Mouse (Mus musculus): ENCODE measurements around the gene Dexi. TPM values are rescaled to one million over a fixed set of nuclear protein-coding genes. Genes with fewer than 3 reads are reported as not detected.

Dexi gene
- polyA plus RNA-seq, 1 experiment from 2014 or later = 22.1 TPM

DNA sequence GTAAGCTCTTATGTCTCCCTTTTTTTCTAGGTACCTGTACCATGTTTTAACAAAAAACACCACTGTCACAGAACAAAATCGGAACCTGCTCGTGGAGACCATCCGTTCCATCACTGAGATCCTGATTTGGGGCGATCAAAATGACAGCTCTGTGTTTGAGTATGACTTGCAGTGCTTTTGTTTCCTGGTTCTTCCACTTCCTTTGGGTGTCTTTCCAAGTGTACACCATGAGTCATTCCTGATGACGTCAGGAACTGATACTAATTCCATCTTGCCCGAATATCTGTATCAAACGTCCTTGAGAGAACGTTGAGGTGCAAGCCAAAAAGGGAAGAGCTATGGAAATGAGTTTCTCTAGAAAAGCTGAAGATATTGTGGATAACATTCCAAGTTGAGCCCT is 17.1 kb upstream of the Dexi start:
- WGBS = 95% methylated on average over 8 of the region's 8 CpGs
- H3K27me3 ChIP-seq (ENCODE audit: insufficient read depth, poor library complexity, severe bottlenecking) = no peaks in the 10 kb centered on the region
- DNase-seq (ENCODE audit: low spot score) = no peak
- H3K4me3 ChIP-seq = no peak overlapping the region
- peaks cover 36% of the 10 kb centered on the region for H3K36me3 ChIP-seq
- H3K9me3 ChIP-seq = no peaks in the 10 kb centered on the region
- H3K4me1 ChIP-seq (replicated peaks) = no peaks in the 10 kb centered on the region
- no peak overlapping the region for H3K27ac ChIP-seq

DNA sequence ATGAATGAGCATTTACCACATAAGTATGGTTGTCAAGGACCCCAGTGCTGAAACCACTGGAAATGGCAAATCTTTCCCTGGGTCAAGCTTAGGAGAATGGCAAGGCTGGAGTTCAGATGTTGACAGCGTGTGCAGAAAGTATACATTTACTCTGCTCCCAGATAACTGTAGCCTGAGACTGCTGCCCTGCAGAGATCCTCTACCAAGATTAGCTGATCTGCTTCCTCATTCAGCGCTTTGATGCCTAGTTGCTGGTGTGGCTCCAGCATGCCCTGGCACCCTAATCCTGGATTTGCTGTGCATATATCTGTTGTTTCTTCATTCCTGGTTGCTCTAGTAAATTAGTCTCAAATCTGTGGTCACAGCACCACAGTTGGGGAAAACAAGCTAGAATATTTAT is 11.0 kb upstream of the Dexi start:
- WGBS = 93% methylated on average over 2 of the region's 2 CpGs
- no peak for DNase-seq (ENCODE audit: low spot score)
- Histone ChIP-seq H3K36me3 (no peaks in the 10 kb centered on the region), H3K9me3 (no peaks in the 10 kb centered on the region), H3K4me3 (no peak overlapping the region), H3K27me3 (ENCODE audit: insufficient read depth, poor library complexity, severe bottlenecking) (no peaks in the 10 kb centered on the region), H3K4me1 (replicated peaks) (no peaks in the 10 kb centered on the region), H3K27ac (no peak overlapping the region)

DNA sequence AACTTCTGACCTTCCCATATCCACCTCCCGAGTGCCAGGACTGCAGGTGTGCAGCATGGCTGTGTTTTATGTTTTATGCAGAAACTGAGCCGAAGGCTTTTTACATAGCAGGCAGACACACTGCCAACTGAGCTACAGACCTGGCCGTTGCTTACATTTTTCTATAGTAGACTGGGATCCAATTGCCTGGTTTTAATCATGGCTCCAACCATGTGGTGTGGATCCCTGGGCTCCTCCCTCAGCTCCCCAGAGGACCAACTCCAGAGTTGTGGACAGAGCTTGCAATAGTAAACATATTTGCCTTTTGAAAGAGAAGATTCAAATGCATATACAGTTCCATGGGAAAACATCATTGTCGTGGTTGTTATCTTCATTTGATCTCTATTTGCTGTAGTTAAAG is 8.7 kb upstream of the Dexi start:
- no peaks in the 10 kb centered on the region for H3K27me3 ChIP-seq (ENCODE audit: insufficient read depth, poor library complexity, severe bottlenecking)
- H3K4me3 ChIP-seq = no peak overlapping the region
- 86% methylated on average over 4 of the region's 4 CpGs for WGBS
- H3K9me3 ChIP-seq = no peaks in the 10 kb centered on the region
- peaks cover 10% of the 10 kb centered on the region for H3K4me1 ChIP-seq (replicated peaks)
- no peaks in the 10 kb centered on the region for H3K36me3 ChIP-seq
- DNase-seq (ENCODE audit: low spot score) = no peak
- no peak overlapping the region for H3K27ac ChIP-seq

DNA sequence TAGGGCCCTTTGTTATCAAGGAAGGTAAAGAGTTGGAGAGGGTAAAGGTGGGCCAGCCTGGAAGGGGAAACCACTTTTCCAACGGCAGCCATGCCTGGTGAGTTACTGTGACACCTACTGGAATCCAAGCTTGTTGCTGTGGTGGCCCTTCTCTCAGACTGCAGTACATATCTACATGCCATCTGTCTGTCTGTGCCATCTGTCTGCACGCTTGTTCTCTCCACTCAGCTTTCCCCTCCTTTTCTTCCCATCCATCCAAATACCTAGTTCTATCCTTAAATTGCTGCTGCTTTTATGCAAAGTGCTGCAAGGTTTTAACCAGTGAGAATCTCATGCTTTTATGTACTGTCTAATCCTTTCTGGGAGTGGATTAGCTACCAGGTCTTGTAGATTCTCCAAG is 6.7 kb upstream of the Dexi start:
- H3K36me3 ChIP-seq = no peaks in the 10 kb centered on the region
- no peak for DNase-seq (ENCODE audit: low spot score)
- WGBS = 83% methylated on average over 2 of the region's 2 CpGs
- H3K4me1 ChIP-seq (replicated peaks) = peaks cover 22% of the 10 kb centered on the region
- no peak overlapping the region for H3K27ac ChIP-seq
- H3K4me3 ChIP-seq = no peak overlapping the region
- H3K9me3 ChIP-seq = no peaks in the 10 kb centered on the region
- H3K27me3 ChIP-seq (ENCODE audit: insufficient read depth, poor library complexity, severe bottlenecking) = no peaks in the 10 kb centered on the region

DNA sequence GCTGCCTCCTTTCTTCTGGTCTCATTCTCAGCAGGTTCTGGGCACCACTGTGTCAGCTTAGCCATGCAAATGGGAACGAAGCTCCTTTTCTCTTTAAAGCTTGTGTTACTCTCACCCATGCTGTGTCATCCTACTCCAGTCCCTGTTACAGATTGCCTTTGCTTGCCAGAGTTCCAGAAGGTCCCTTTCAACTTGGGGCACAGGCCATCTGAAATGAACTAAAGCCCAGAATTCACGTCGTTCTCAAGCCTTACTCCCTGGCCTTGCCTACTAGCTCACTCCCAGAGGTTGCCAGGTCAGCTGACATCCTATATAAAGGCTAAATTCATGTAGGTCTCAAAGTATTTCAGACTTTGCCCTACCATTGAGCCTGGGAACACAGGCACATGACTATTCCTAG is 6.1 kb upstream of the Dexi start:
- no peaks in the 10 kb centered on the region for H3K9me3 ChIP-seq
- no peak overlapping the region for H3K27ac ChIP-seq
- H3K4me3 ChIP-seq = no peak overlapping the region
- no peak for DNase-seq (ENCODE audit: low spot score)
- peaks cover 26% of the 10 kb centered on the region for H3K4me1 ChIP-seq (replicated peaks)
- WGBS = 63% methylated on average over 3 of the region's 3 CpGs
- H3K27me3 ChIP-seq (ENCODE audit: insufficient read depth, poor library complexity, severe bottlenecking) = no peaks in the 10 kb centered on the region
- H3K36me3 ChIP-seq = no peaks in the 10 kb centered on the region

DNA sequence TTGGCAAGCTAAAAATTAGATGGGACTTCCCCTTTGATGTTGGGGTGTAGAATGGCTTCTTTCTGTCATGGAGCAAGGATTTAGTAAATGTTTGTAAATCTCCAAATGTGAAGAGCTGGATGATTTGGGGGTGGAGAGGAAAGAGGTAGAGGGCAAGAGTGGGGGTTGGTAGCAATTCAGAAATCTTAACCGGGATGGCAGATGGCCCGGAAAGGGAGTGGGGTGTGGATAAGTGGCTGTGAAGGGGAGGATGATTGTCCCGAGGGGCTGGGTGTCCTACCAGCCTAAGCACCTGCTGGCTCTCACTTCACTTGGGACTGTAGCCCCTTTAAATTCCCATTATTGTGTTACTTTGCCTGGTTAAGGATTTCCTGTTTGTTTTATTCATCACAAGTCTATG is 4.0 kb upstream of the Dexi start:
- 71% methylated on average over 3 of the region's 3 CpGs for WGBS
- H3K4me3 ChIP-seq = no peak overlapping the region

DNA sequence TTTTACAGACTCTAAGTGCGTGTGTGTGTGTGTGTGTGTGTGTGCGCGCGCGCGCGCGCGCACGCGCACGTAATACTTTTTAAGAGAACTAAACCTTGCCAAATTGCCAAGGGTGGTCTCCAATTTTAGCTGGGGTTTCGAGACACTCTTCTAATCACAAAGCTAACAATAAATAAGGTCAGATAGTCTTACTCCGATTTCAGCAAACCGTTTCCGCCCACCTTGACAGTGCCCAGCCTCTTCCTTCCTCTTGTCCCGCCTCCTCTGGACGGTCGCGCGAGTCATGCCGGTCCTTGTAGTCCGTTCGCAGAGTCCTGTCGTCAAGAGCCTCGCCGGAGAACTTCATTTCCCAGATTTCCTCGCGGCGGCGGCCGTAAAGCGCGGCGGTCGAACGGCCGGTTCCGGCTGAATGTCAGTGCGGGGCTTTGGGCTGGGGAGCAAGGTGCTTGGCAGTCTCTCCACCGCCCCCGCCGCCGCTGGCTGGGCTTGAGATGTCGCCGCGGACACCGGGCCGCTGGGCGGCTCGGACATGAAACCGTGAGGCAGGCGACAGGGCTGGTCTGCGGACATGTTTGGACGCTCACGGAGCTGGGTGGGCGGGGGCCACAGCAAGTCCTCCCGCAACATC is 2.3 kb upstream of the Dexi start, which contains the start of gene Clec16a:
Clec16a (plus strand) TSS at position 345 of the 628 bp plus-strand sequence.
- DNase-seq (ENCODE audit: low spot score) = peak; percentile 96
- Histone ChIP-seq H3K27me3 (ENCODE audit: insufficient read depth, poor library complexity, severe bottlenecking) (no peaks in the 10 kb centered on the region), H3K4me3 (peak within 1 kb of the TSS; percentile 95), H3K36me3 (no peaks in the 10 kb centered on the region), H3K4me1 (replicated peaks) (peaks cover 52% of the 10 kb centered on the region), H3K9me3 (no peaks in the 10 kb centered on the region), H3K27ac (peak within 1 kb of the TSS; percentile 84)
- WGBS = under 1% methylated on average over 58 of the region's 58 CpGs

More for the DNA sequence above, 4.0 kb upstream of the Dexi start:
- DNase-seq (ENCODE audit: low spot score) = no peak
- no peaks in the 10 kb centered on the region for H3K9me3 ChIP-seq
- no peaks in the 10 kb centered on the region for H3K27me3 ChIP-seq (ENCODE audit: insufficient read depth, poor library complexity, severe bottlenecking)
- H3K36me3 ChIP-seq = no peaks in the 10 kb centered on the region
- H3K27ac ChIP-seq = no peak overlapping the region
- peaks cover 35% of the 10 kb centered on the region for H3K4me1 ChIP-seq (replicated peaks)

DNA sequence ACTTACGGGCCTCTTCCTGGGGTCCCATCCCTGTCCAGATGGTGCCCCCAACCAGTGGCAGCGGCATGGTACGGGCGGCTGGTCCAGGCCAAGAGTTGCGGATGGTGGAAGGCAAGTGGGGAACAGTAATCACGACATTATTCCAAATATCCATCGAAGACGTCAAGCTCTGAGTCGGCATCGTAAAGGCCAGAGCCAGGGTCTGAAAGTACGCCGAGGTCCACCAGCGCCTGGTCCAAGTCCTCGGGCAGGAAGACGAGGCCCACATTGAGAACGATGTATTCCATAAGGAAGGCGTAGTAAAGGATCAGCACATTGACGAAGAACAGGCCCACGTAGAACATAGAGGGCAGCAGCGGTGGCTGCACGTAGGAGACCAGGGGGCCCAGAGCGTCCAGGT is 588 bp downstream of the Dexi start:
- Histone ChIP-seq H3K27ac (peak overlapping the region; percentile 95), H3K36me3 (peaks cover 3% of the 10 kb centered on the region; the same call in 1 of the 2 replicates), H3K4me1 (replicated peaks) (peaks cover 55% of the 10 kb centered on the region), H3K9me3 (no peaks in the 10 kb centered on the region), H3K27me3 (ENCODE audit: insufficient read depth, poor library complexity, severe bottlenecking) (no peaks in the 10 kb centered on the region), H3K4me3 (peak overlapping the region; percentile 87)
- WGBS = 4% methylated on average over 22 of the region's 22 CpGs
- no peak for DNase-seq (ENCODE audit: low spot score)

DNA sequence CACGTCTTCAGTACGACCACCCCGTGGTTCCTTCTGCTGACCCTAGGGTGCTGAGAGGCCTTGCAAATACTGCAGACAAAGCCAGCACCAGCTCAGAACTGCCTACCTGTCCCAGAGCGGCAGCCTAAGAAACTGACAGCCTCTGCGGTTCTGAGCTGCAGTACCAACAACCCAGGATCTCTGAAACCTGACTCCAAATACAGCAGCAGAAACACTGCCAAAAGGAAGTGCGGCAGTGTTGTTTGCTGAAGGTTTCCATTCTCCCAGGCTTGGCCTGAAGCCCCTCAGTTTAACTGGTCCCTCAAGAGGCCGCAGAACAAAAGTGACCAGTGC is 1.3 kb downstream of the Dexi start:
- Histone ChIP-seq H3K27me3 (ENCODE audit: insufficient read depth, poor library complexity, severe bottlenecking) (no peaks in the 10 kb centered on the region), H3K4me1 (replicated peaks) (peaks cover 48% of the 10 kb centered on the region), H3K4me3 (peak overlapping the region; percentile 87), H3K27ac (peak overlapping the region; percentile 95; the same call in 1 of the 2 replicates), H3K9me3 (no peaks in the 10 kb centered on the region), H3K36me3 (peaks cover 3% of the 10 kb centered on the region; the same call in 1 of the 2 replicates)
- WGBS = 51% methylated on average over 7 of the region's 7 CpGs
- no peak for DNase-seq (ENCODE audit: low spot score)

DNA sequence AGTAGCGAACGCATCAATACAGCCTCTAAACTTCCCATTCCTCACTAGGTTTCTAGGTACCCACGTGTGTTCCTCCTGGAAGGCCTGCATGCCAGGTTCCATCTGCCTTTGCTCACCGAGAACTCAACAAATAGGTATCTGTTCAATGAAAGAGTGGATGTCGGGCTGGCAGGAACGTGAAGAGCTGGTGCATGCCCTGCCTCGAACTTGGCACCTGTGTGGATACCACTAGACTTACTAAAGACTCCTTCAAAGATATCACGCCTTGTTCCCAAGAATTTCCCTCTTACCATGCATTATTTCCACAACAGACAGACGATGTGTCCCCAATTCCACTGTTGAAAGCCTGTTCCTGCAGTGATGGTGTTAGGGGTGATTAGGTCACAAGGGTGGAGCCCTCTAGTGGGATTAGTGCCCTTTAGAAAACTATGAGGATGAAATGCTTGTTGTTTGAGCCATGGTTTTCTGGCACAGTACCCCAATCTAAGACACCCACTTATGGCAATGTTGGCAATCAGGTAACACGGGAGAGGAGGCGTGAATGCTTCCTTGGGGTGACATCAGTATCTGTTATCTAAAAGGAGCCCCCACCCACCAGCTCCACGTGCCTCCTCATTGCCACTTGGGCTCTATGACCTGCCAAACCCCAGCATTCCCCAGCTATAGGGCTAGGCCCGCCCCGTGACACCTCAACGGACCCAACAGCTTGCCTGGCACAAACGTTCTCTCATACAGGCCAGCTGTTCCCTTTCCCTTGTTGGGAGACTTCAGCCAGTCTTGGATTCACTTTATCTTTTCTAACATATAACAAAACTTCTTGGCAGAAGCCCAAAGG is 1.9 kb downstream of the Dexi start:
- H3K27ac ChIP-seq = 0 out of 2 replicates have a peak overlapping the region, but pooled peaks have one; percentile 95
- WGBS = 79% methylated on average over 16 of the region's 16 CpGs
- no peaks in the 10 kb centered on the region for H3K27me3 ChIP-seq (ENCODE audit: insufficient read depth, poor library complexity, severe bottlenecking)
- no peaks in the 10 kb centered on the region for H3K9me3 ChIP-seq
- H3K4me3 ChIP-seq = peak overlapping the region; percentile 87
- H3K4me1 ChIP-seq (replicated peaks) = peaks cover 42% of the 10 kb centered on the region
- no peak for DNase-seq (ENCODE audit: low spot score)
- H3K36me3 ChIP-seq = peaks cover 5% of the 10 kb centered on the region

DNA sequence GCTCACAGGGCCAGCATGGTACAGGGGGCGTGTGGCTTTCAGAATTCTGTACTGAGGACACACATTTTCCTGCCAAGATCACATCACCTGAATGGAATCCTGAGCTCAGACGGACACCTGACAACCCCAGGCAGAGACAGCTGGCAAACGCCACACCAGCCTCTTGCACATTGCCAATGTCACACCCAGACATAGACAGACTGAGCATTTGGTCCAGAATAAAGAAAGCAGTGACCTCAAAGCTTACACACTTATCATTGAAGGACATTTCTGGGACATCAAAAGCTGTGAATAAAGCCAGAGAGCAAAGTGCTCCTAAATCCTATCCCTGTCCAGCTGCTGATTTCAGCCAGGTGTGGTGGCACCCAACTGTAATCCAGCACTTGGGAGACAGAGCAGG is 5.9 kb downstream of the Dexi start:
- 89% methylated on average over 3 of the region's 3 CpGs for WGBS

DNA sequence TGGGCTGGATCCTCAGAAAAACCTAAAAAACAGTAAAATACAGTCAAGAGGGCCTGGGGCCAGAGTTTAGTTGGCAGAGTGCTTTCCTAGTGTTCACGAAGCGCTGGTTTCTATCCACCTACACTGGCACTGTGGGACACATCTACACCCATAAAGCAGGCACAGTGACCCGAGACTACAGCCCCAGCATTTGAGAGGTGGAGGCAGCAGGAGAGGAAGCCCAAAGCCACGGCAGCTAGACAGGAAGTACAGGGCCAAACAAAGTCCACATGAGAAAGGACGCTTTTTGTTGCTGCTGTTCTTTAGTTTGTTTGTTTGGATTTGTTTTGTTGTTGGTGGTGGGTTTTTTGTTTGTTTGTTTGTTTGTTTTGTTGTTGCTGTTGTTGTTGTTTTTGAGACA is 6.5 kb downstream of the Dexi start:
- no peak overlapping the region for H3K4me3 ChIP-seq
- DNase-seq (ENCODE audit: low spot score) = no peak
- H3K9me3 ChIP-seq = no peaks in the 10 kb centered on the region
- 78% methylated on average over 5 of the region's 5 CpGs for WGBS
- no peak overlapping the region for H3K27ac ChIP-seq
- peaks cover 19% of the 10 kb centered on the region for H3K4me1 ChIP-seq (replicated peaks)
- H3K27me3 ChIP-seq (ENCODE audit: insufficient read depth, poor library complexity, severe bottlenecking) = no peaks in the 10 kb centered on the region
- peaks cover 28% of the 10 kb centered on the region for H3K36me3 ChIP-seq

More for the DNA sequence above, 5.9 kb downstream of the Dexi start:
- Histone ChIP-seq H3K36me3 (peaks cover 22% of the 10 kb centered on the region), H3K27ac (no peak overlapping the region), H3K27me3 (ENCODE audit: insufficient read depth, poor library complexity, severe bottlenecking) (no peaks in the 10 kb centered on the region), H3K9me3 (no peaks in the 10 kb centered on the region), H3K4me3 (no peak overlapping the region), H3K4me1 (replicated peaks) (peaks cover 25% of the 10 kb centered on the region)
- no peak for DNase-seq (ENCODE audit: low spot score)

DNA sequence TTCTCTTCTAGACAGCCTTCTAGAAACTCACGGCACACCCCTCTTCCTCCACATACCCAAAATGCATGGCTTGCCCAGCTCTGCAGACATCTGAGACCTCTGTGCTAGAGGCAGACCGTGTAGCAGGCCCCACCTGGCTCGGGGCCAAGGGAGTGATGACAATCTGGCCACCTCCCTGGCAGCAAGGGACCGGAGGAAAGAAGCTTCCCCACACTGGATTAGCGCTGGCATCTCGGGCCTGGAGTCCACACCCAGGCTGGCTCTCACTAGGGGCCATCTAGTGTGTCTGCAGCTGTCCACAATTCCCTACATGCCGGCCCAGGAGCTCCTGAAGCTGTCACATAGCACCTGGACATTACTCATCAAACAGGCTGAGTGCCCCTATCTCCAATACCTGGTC is 8.3 kb downstream of the Dexi start:
- H3K27me3 ChIP-seq (ENCODE audit: insufficient read depth, poor library complexity, severe bottlenecking) = no peaks in the 10 kb centered on the region
- 92% methylated on average over 7 of the region's 7 CpGs for WGBS
- H3K9me3 ChIP-seq = no peaks in the 10 kb centered on the region
- peaks cover 41% of the 10 kb centered on the region for H3K36me3 ChIP-seq
- no peak overlapping the region for H3K4me3 ChIP-seq
- DNase-seq (ENCODE audit: low spot score) = no peak
- H3K27ac ChIP-seq = no peak overlapping the region
- H3K4me1 ChIP-seq (replicated peaks) = peaks cover 1% of the 10 kb centered on the region
